Mouse (Mus musculus) cerebellum, adult 2 months (tissue): Measurements from ENCODE around the gene Wwox. TPM values are rescaled to one million over a fixed set of nuclear protein-coding genes. Genes with fewer than 3 reads are reported as not detected.

ENCODE experiments used
- DNase-seq, 2 experiments: peaks; one replicate each; pipeline ENCODE4 v3.0.0; 2021
- H3K27ac ChIP-seq: fragments of 200-500 bp; 2 replicates; pipeline ENCODE4 v1.5.1; 2012; ENCODE audit warnings: low read length, control low read depth, inconsistent platforms; ENCODE audit not compliant: insufficient read depth
- H3K27me3 ChIP-seq: fragments of 200-500 bp; 2 replicates; pipeline ENCODE4 v1.6.1; 2012; ENCODE audit warnings: inconsistent platforms, mild to moderate bottlenecking, low read length, moderate library complexity; ENCODE audit not compliant: control insufficient read depth, insufficient read depth
- H3K4me1 ChIP-seq: fragments of 200-500 bp; 2 replicates; pipeline ENCODE4 v1.6.1; 2011; ENCODE audit warnings: low read length; ENCODE audit not compliant: control insufficient read depth, insufficient read depth
- H3K4me3 ChIP-seq: fragments of 200-500 bp; replicated peaks from 2 replicates; pipeline ENCODE3; 2011; ENCODE audit warnings: mild to moderate bottlenecking, low read depth, low read length, control low read depth; ENCODE audit not compliant: insufficient read depth
- CTCF ChIP-seq: fragments of 200-500 bp; IDR thresholded peaks from 2 replicates; pipeline ENCODE4 v1.5.1; 2011; ENCODE audit warnings: low read depth, mild to moderate bottlenecking, control low read depth, low read length, moderate library complexity, borderline replicate concordance; ENCODE audit not compliant: insufficient read depth
- POLR2A ChIP-seq: fragments of 200-500 bp; IDR thresholded peaks from 2 replicates; pipeline ENCODE4 v1.6.1; 2011; ENCODE audit warnings: low read length, control low read depth, borderline replicate concordance; ENCODE audit not compliant: insufficient read depth
- WGBS: fragments of 180-500 bp; shearing (Covaris S2); methylation state at CpG from one replicate; pipeline ENCODE4 v1.1.7; 2018; 5-methylcytosine and 5-hydroxymethylcytosine counted together
- polyA plus RNA-seq: library from polyadenylated mRNA; depleted of rRNA; stranded (reverse); fragments of >200 nt; gene quantifications from 2 replicates; pipeline ENCODE4 v1.2.3, GENCODE M21; 2012

Wwox gene
- polyA plus RNA-seq, 1 experiment = 35.2 TPM

- 96% methylated on average over 2 of the region's 2 CpGs for WGBS
- H3K27ac ChIP-seq = no peak overlapping the region
Measured at GRCm38 (mm10) chr8:115193767-115194166, 754.3 kb downstream of the Wwox start.

GRCm38 (mm10) chr8:115195334-115195733 lies 755.9 kb downstream of the Wwox start:
- Histone ChIP-seq H3K4me1 (no peaks in the 10 kb centered on the region), H3K4me3 (no peak overlapping the region), H3K27ac (no peak overlapping the region), H3K27me3 (no peaks in the 10 kb centered on the region)
- 93% methylated on average over 10 of the region's 10 CpGs for WGBS
- TF ChIP-seq POLR2A = no peak
- no peak for TF ChIP-seq CTCF
- DNase-seq = no peak

More at GRCm38 (mm10) chr8:115193767-115194166, 754.3 kb downstream of the Wwox start:
- Histone ChIP-seq H3K27me3 (no peaks in the 10 kb centered on the region), H3K4me1 (no peaks in the 10 kb centered on the region), H3K4me3 (no peak overlapping the region)
- TF ChIP-seq CTCF (no peak), POLR2A (no peak)
- DNase-seq = no peak

GRCm38 (mm10) chr8:115196859-115197258 lies 757.4 kb downstream of the Wwox start:
- Histone ChIP-seq H3K4me1 (no peaks in the 10 kb centered on the region), H3K4me3 (no peak overlapping the region), H3K27ac (no peak overlapping the region), H3K27me3 (no peaks in the 10 kb centered on the region)
- no peak for TF ChIP-seq POLR2A
- TF ChIP-seq CTCF = no peak
- no peak for DNase-seq
- 67% methylated on average over 2 of the region's 2 CpGs for WGBS

- no peak for DNase-seq
- WGBS = 62% methylated on average over 4 of the region's 4 CpGs
- Histone ChIP-seq H3K4me1 (no peaks in the 10 kb centered on the region), H3K27me3 (no peaks in the 10 kb centered on the region), H3K27ac (no peak overlapping the region), H3K4me3 (no peak overlapping the region)
- no peak for TF ChIP-seq CTCF
- TF ChIP-seq POLR2A = no peak
Measured at GRCm38 (mm10) chr8:115199204-115199603, 759.7 kb downstream of the Wwox start.

- WGBS = 47% methylated on average over 14 of the region's 14 CpGs
- DNase-seq = no peak
- TF ChIP-seq POLR2A (no peak), CTCF (no peak)
Measured at GRCm38 (mm10) chr8:115199616-115200150, 760.2 kb downstream of the Wwox start.

GRCm38 (mm10) chr8:115201726-115202125 lies 762.3 kb downstream of the Wwox start:
- Histone ChIP-seq H3K4me1 (no peaks in the 10 kb centered on the region), H3K4me3 (no peak overlapping the region), H3K27me3 (no peaks in the 10 kb centered on the region), H3K27ac (no peak overlapping the region)
- 75% methylated on average over 7 of the region's 7 CpGs for whole genome bisulfite sequencing
- TF ChIP-seq POLR2A = no peak
- TF ChIP-seq CTCF = no peak
- DNase-seq = no peak

More at GRCm38 (mm10) chr8:115199616-115200150, 760.2 kb downstream of the Wwox start:
- Histone ChIP-seq H3K27ac (no peak overlapping the region), H3K4me1 (no peaks in the 10 kb centered on the region), H3K4me3 (no peak overlapping the region), H3K27me3 (no peaks in the 10 kb centered on the region)

- TF ChIP-seq CTCF = no peak
- TF ChIP-seq POLR2A = no peak
- DNase-seq = no peak
- 90% methylated on average over 11 of the region's 11 CpGs for WGBS
- Histone ChIP-seq H3K27ac (no peak overlapping the region), H3K4me1 (no peaks in the 10 kb centered on the region), H3K27me3 (no peaks in the 10 kb centered on the region), H3K4me3 (no peak overlapping the region)
Measured at GRCm38 (mm10) chr8:115207480-115207879, 768.0 kb downstream of the Wwox start.

GRCm38 (mm10) chr8:115208415-115209192 lies 769.1 kb downstream of the Wwox start:
- no peak for DNase-seq
- Histone ChIP-seq H3K27me3 (no peaks in the 10 kb centered on the region), H3K4me1 (no peaks in the 10 kb centered on the region), H3K4me3 (no peak overlapping the region), H3K27ac (no peak overlapping the region)
- TF ChIP-seq CTCF = no peak
- no peak for TF ChIP-seq POLR2A
- WGBS = 62% methylated on average over 15 of the region's 15 CpGs
